Mouse (Mus musculus) gastrocnemius, adult 2 months (tissue): ENCODE data around the gene Vps11. TPM values are rescaled to one million over a fixed set of nuclear protein-coding genes. Genes with fewer than 3 reads are reported as not detected.
A peak's percentile ranks its signal among the peaks of the same experiment; 100 is the strongest.
"Not testable (repeated sequence)": the region's sequence is repeated elsewhere in the genome, so short reads cannot be mapped to it uniquely, and the experiment has no call there.

Experiments
- DNase-seq: peaks from one replicate; pipeline ENCODE4 v3.0.0; 2022
- H3K27ac ChIP-seq: fragments of 200-600 bp; 2 replicates; pipeline ENCODE4 v1.8.1; 2022; ENCODE audit warnings: mild to moderate bottlenecking
- H3K4me3 ChIP-seq: fragments of 200-600 bp; 2 replicates; pipeline ENCODE4 v1.8.1; 2022; ENCODE audit warnings: mild to moderate bottlenecking, moderate library complexity
- CTCF ChIP-seq: fragments of 200-600 bp; IDR thresholded peaks from 2 replicates; pipeline ENCODE4 v1.8.1; 2022; ENCODE audit warnings: antibody characterized with exemption, mild to moderate bottlenecking, moderate library complexity
- intact Hi-C: fragments of 180-260 bp; cut with DNase I; formaldehyde crosslinking; loops from one replicate; pipeline ENCODE4 v1.15.1; 2025
- long read RNA-seq, 2 experiments: library from polyadenylated mRNA; stranded (forward); transcript quantifications; one replicate each; pipeline ENCODE4 v2.0.0; 2021
- total RNA-seq, 2 experiments: library from RNA; stranded (reverse); gene quantifications; 2 replicates each; pipeline ENCODE4 v1.2.3; 2021

Gene Vps11
- 10 to 100 TPM; 16.6 to 19.5 TPM for total RNA-seq
- long read RNA-seq, experiment 1, transcript Vps11-201 (16 exons, 3,536 nt): major isoform, 64 of 70 reads
- long read RNA-seq, experiment 1, partial matches to known transcripts: 2 of 70 reads
- long read RNA-seq, experiment 1, other reads (novel, unspliced or antisense): 4 of 70 reads
- long read RNA-seq, experiment 2, transcript Vps11-201 (16 exons, 3,536 nt): major isoform, 74 of 84 reads
- long read RNA-seq, experiment 2, partial matches to known transcripts: 6 of 84 reads
- long read RNA-seq, experiment 2, other reads (novel, unspliced or antisense): 4 of 84 reads

DNA sequence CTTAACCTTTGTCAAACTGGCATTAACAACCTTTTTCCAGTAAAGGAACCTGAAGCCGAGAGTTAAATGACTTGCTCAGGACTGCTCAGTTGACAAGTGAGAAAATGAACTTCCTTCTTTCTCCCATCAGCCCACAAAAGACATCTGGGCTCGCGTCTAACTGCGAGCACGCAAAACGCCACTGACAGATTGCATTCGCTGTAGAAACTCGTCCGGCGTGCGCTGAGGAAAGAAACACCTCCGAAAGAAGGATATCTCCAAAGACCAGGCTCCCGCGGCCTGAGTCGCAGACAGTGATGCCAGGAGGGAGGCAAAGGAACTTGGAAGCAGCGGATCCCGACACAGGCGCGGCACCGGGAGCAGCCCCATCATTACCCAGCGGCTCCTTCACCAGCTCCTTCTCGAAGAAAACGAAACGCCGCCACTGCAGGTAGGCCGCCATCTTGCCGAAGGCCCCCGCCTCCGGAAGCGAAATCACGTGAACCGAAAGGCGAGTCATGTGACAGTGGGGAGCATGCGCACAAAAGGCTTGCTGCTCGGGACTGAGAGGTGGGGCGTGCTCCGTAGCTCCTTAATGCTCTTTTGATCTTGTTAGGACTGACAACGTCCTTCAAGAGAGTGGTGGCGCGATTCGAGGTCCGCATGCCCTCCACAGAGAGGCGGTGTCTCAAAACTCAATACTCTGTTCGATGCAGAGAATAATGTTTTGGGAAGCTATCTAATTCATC is at the start of gene Vps11:
Gene Vps11, minus strand, starts transcription at position 481 of the 728 bp plus-strand sequence.
- peak within 1 kb of the TSS; percentile 74 for H3K4me3 ChIP-seq
- no peak for TF ChIP-seq CTCF
- peak within 1 kb of the TSS; percentile 87 for H3K27ac ChIP-seq
- peak; percentile 96 for DNase-seq
- intact Hi-C loops: no loop called here

DNA sequence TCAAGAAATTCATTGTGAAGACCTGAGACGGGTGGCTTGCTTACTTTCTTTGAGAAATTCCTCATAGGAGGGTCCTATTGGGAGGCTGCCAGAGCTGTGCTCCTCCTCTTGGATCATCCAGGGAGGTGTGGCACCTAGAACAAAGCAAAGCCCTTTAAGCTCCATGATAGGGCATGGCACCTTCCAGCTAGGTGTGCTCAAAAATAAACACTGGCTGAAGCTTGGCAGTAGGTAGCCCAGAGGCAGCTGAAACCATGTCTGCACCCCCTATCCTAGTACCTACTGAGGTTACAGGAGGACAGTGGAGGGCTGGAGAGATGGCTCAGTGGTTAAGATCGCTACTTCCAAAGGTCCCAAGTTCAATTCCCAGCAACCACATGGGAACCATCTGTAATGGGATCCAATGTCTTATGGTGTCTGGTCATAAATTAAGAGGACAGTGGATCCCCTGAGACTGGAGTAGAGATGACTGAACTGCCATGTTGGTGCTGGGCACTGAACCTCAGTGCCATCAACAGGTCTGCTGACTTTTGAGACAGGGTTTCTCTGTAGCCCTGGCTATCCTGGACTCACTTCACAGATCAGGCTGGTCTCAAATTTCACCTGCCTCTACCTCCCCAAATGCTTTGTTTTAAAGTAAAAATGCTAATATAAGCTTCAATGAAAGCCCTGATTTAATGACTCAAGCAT is 49.3 kb upstream of the Vps11 start:
- intact Hi-C loops: no loop called here
- TF ChIP-seq CTCF: no peak
- no peak for DNase-seq
- Histone ChIP-seq H3K4me3 (no peak overlapping the region), H3K27ac (no peak overlapping the region)

DNA sequence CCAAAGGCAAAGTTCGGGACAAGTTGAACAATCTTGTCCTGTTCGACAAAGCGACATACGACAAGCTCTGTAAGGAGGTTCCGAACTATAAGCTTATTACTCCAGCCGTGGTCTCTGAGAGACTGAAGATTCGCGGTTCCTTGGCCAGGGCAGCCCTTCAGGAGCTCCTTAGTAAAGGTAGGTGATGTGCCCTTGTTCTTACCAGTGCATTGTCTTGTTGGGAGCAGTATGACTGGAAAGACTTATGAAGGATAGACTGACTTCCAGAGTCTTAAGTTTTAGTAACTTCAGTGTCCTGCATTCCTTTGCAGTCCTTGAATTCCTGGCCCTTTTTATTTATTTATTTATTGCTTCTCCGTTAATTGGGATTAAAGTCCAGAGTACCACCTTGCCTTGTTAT is 47.2 kb upstream of the Vps11 start:
- peak overlapping the region; percentile 95 for H3K4me3 ChIP-seq
- intact Hi-C loops, DNase-seq: not testable (repeated sequence)
- peak overlapping the region; percentile 97; the same call in 1 of the 2 replicates for H3K27ac ChIP-seq

DNA sequence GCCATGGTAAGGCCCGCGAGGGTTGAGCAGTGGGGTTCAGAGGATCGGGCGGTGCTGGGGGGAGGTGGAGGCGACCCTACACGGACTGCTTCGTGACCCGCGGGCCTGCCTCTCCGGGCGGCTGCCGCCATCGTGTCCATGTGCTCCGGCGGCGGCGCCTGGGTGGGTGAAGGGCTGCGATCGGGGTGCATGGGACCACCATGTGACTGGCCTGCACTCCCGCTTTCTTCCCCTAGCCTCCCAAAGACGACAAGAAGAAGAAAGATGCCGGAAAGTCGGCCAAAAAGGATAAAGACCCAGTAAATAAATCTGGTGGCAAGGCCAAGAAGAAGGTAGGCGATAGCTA is 46.3 kb upstream of the Vps11 start:
- intact Hi-C loops: no loop called here
- H3K27ac ChIP-seq: peak overlapping the region; percentile 97

DNA sequence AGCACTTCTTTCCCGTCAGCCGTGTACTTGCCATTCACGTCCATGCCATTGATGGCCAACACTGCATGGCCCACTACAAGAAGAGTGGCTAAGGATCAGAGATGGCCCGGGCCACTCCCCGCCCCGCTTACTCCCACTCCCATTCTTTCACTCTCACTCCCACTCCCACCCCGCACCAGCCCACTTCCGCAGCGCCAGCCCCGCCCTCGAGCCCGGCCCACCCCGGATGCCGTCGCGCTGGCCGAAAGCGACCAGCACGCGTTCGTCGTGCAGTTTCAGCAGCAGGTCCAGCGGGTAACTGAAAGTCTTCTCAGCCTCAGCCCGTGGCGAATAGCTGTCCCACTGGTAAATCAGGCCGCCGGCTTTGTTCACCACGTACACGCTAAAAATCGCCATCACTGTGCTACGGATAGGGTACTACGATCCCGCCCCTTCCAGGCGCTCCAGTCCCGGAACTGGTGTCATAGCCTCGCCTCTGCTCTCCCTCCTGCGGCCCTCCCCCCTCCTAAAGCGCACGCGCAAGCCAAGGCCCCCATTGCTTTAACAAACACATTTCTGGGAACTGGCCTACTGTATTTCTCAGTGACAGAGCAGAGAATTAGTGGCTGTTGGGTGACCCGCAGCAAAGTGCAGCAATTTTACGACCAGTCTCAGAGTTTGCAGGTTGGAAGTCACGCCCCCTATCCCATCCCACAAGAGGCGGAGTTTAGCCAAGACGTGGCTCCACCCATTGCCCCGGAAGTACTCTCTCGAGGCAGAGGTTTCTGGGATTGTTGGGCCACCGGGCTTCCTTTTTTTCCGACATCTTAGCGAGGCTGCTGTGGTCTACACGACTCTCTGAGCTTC is 45.7 kb upstream of the Vps11 start, which contains the start of the genes Rps25 and Trappc4:
Gene Rps25, plus strand, starts transcription at position 234 of the 846 bp plus-strand sequence.
Gene Trappc4, minus strand, starts transcription at position 695 of the 846 bp plus-strand sequence.
- H3K27ac ChIP-seq: peak within 1 kb of the TSS; percentile 97
- H3K4me3 ChIP-seq: peak within 1 kb of the TSS; percentile 95
- TF ChIP-seq CTCF: no peak
- DNase-seq: peak; percentile 94
- intact Hi-C loops: no loop called here

More for the DNA sequence above, 46.3 kb upstream of the Vps11 start:
- TF ChIP-seq CTCF: no peak
- peak overlapping the region; percentile 95 for H3K4me3 ChIP-seq
- DNase-seq: no peak

- Histone ChIP-seq H3K4me3 (no peak overlapping the region), H3K27ac (no peak overlapping the region)
- no peak for DNase-seq
- intact Hi-C loops: no loop called here
- TF ChIP-seq CTCF: no peak
Observed at GRCm38 (mm10) chr9:44405011-44405410, 43.5 kb upstream of the Vps11 start.

GRCm38 (mm10) chr9:44401081-44401480 is 39.6 kb upstream of the Vps11 start:
- intact Hi-C loops: no loop called here
- no peak for TF ChIP-seq CTCF
- DNase-seq: peak; percentile 62
- H3K27ac ChIP-seq: peak overlapping the region; percentile 97
- H3K4me3 ChIP-seq: peak overlapping the region; percentile 87

DNA sequence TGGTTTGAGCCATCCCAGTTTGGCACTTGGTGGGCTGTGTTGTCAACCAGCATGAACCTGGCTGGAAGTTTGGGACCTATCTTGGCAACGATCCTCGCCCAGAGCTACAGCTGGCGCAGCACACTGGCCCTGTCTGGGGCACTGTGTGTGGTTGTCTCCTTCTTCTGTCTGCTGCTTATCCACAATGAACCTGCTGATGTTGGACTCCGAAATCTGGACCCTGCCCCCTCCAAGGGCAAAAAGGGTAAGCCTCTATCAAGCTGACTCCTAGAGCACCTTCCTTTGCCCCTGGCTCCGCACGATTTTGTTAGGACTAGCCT is 38.3 kb upstream of the Vps11 start:
- no peak for TF ChIP-seq CTCF
- H3K27ac ChIP-seq: peak overlapping the region; percentile 97
- peak overlapping the region; percentile 87 for H3K4me3 ChIP-seq
- intact Hi-C loops: no loop called here
- no peak for DNase-seq

DNA sequence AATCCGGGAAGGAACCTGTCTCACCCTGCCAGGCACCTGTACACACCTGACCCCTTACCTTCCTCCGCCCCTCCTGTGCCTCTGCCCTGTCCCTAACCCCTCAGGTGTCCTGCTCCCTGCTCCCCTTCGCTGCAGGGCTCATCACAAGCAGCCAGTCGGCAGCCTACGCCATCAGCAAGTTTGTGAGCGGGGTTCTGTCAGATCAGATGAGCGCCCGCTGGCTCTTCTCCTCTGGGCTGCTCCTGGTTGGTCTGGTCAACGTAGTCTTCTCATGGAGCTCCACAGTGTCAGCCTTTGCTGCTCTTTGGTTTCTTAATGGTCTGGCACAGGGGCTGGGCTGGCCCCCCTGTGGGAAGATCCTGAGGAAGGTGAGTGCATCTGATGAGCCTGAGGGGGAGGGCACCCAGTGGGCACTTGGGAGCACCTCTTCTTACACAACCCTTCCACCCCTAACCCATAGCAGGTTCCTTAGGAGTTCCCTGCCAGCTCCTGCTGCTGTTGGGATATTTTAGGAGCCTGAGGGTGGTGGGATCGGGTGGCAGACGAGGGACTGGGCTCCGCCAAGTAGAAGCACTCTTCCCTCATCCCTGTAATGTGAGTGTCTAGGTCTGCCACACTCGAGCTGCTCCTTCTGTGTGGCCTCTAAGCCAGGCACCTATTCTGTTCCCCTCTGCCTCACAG is 37.8 kb upstream of the Vps11 start:
- H3K27ac ChIP-seq: peak overlapping the region; percentile 97
- intact Hi-C loops: no loop called here
- H3K4me3 ChIP-seq: peak overlapping the region; percentile 87
- TF ChIP-seq CTCF: no peak
- DNase-seq: peak; percentile 83

- no peak for TF ChIP-seq CTCF
Observed at GRCm38 (mm10) chr9:44398551-44398950, 37.1 kb upstream of the Vps11 start.

GRCm38 (mm10) chr9:44398087-44398486 is 36.6 kb upstream of the Vps11 start:
- DNase-seq: peak; percentile 53
- peak overlapping the region; percentile 87 for H3K4me3 ChIP-seq
- intact Hi-C loops: no loop called here
- peak overlapping the region; percentile 97 for H3K27ac ChIP-seq
- TF ChIP-seq CTCF: peak; percentile 21; the same call in 1 of the 2 replicates

More at GRCm38 (mm10) chr9:44398551-44398950, 37.1 kb upstream of the Vps11 start:
- peak overlapping the region; percentile 97 for H3K27ac ChIP-seq
- peak overlapping the region; percentile 87 for H3K4me3 ChIP-seq
- intact Hi-C loops: no loop called here
- peak; percentile 64 for DNase-seq
